Mouse (Mus musculus) lung, postnatal 36 days (tissue): ENCODE results near the gene Grid2.
A peak's percentile ranks its signal among the peaks of the same experiment; 100 is the strongest.

Source experiments
- DNase-seq: peaks from one replicate; pipeline ENCODE4 v3.0.0; 2022; ENCODE audit warnings: mixed read lengths

Gene Grid2

DNA sequence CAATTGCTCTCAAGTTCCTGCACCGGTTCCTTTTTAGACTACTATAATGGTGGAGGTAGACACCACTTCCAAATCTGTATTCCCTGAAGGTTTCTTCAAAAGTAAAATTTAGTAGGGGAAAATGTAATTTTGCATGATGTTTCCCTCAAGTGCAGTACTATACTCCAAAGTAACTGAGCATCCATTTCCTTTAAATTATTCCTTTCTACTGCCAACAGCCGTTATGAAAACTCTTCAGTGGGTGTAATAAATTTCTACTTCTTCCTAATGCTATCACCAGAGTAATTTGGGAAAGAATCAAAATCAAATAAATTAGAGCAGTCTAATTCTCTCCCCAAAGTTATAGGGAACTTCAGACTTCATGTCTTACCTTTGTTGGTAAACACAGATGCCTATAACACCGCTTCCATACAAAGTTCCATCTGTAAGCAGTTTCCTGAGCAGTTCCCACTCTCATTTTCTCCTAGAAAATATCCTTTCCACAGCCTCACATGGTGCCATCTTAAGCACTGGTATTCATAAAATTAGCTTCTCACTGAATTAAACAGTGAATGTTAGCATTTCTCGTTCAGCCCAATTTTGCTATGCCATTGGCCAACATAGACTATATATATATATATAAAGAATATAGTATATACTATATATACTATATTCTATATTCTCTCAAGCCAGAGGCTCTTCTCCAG is 1142.9 kb downstream of the Grid2 start:
- DNase-seq, result no peak

DNA sequence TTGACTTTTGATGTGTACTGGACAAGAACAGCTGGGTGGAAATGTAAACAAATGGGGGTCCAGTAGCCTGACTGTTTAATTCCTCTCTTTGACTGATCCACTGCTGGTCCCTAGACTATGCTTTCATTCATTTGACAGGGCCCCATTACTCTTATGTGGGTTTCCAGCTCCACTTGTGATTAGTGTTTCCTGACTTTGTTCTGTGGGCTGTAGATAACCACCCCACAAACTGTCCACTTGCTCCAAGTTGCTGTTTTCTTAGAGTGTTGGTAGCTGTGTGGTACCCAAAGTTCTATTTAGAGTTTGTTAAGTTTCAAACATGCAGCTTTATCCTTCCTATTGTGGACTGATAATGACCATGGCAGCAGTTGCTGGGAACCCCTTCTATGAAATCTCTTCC is 1172.0 kb downstream of the Grid2 start:
- no peak for DNase-seq

DNA sequence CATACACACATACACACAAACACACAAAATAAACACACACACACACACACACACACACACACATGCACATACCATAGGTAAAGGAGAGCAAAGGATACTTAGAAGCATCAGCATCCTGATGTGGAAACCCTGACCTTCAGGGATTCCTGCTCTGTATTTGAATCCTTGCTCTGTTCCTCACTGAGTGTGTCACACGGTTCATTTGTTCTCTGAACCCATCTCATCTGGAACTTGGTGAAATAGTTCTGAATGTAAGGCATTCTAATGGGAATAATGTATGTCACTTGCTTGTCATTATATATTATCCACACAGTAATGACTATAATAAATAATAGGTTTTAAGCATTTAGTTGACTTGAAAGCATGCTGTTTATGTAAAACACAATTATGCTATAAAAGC is 1173.2 kb downstream of the Grid2 start:
- DNase-seq, result no peak

DNA sequence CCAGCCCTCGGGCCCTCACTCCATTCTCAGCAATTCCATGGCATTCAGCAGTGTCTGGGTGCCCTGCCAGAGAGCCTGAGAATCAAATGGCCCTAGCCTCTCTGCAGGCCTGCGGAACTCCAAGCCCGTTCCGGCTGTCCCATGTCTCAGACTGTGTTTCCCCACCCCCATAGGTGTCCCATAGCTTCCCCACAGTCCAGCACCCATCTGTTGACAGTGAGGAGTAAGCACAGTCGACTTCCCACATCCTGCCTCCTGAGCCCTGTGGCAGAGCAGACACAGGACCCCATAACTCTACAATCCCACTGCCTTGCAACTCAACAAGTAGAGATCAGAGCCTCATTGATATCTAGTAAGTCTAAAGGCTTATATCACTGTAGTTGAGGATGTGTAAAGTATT is 1192.5 kb downstream of the Grid2 start:
- DNase-seq, result no peak

DNA sequence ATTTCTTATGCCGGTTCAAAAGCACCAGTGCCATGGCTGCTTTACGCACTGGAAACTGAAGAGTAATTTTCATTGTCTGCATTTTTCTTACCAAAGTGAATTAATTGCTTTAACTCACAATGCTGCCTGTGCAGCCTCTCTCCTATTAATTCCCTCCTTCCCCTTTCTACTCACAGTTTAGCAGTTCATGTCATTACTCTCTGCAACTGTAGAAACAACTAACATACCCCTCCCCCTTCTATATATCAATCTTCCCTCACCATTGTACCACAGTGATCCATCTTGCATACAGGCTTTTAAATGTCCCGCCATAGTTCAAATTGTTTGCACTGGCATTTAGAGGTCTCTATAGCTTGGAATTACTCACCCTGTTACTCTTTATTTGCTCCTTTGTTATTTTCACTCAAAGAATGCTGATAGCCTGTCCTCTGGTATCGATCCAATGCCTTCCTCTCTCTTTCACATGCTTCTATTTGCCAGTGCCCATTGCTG is 1193.2 kb downstream of the Grid2 start:
- DNase-seq, result no peak

DNA sequence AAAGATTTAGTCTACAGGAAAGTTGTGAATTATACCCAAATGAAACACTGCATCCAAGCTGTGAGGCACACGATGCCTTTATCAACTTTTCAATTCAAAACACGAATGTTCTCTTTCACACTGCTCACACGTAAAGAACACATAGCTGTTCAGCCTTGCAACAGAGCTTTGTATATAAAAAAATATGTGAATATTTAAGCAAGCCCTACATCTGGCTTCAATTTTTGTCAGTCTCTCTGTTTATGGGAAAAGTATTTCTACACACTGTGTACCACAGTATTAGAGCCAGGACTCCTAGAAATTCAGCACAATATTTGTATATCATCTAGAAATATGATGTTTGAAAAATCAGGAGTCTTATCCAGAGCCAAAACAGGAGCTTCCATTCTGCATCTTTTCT is 1195.1 kb downstream of the Grid2 start:
- DNase-seq, result no peak

DNA sequence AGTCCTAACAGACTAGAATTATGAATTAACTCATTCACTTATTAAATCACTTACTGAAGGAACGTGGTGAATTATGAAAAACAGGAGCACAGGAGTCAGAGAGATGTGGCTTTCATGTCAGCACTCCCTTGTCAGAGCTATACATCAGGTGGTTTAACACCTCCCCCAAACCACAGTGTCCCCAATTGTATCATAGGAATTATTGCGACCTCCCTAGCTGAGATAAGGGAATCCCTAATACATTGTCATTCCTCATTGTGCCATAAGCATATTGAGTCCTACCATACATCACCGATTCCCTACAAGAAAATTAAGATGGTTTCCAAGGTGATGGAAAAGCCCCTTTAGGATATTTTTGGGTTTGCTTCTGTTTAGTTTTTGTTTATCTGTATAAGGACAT is 1224.2 kb downstream of the Grid2 start:
- DNase-seq, result no peak

DNA sequence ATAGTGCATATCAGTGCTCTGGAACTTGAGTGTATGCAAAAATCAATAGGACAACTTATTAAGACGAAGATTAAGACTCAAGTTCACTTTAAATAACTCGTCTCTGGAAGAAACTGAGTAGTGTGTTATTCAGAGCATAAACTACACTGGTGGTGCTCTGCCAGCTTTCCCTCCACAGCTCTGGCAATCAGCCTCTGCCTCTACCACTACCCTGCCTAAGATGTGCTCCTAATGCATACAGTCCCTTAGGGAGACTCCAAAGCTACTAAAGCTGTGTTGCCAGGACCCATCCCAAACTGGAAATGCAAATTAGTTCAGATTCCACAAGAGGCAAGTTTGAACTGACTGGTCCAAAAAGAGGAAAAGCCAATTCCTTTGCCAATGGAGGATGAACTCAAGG is 1224.9 kb downstream of the Grid2 start:
- DNase-seq, result no peak

DNA sequence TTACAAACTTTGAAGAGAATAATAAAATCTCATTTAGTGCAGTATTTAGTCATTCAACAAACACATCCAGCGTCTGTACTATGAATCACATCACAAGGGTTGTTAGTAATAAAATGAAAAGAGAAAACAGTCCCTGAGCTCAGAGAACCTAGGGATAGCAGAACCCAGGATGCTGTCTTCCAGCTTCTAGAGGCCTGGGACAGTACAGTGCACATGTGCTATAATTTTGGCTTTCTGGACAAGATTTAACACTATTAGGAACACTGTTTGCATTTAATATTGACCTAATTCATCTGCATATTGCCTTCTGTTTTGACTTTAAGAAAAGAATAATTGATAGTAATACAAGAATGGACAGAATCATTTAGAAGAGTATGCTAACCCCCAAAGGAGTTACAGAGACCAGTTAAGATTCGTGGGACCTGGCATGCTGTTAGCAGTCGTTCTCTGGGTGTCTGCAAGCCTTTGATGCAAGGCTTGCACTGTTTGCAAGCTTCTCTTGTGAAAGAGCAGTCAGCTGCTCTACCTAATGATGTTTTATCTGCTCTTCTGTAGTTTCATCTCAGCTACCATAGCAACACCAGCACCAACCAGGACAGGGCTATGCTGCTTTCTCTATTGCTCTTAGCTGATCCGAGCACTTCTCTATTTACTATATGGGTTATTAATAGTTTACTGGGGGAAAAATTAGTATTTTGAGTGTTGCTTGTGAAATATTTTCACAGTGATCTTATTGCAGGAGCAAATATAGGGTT is 1234.8 kb downstream of the Grid2 start:
- no peak for DNase-seq

DNA sequence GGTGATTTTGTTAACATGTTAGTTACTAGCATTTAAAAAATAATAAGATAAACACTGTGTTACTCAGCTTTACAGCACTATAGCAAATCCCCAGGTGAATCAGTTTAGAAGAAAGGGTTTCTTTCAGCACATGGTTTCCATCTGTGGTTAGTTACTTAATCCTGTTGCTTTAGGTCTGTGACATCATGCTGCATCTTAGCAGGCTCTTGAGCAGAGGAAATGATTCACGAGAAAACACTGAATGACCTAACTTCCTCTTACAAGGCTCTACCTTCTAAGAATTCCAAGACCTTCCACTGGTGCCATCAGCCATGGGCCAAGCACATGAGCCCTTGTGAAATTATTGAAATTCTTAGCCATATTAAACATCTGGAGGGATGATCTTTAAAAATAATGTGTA is 1248.7 kb downstream of the Grid2 start:
- DNase-seq, result no peak

DNA sequence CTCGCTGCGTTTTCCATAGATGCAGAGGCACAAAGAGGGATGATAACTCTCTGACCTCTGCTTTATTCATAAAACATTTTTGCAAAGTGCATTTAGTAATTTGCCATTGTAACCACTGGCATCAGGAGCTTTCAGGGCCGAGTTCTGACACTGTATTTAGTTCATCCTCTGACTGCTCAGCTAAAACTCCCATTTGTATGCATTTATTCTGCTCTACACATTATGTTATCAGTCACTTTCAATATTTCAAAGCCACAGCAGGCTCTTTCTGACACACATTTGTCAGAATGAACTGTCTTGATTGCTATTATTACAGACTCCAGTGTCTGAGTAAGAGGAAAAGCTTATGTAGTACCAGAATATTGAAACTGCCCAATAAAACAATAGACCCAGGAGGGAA is 1286.5 kb downstream of the Grid2 start:
- no peak for DNase-seq

DNA sequence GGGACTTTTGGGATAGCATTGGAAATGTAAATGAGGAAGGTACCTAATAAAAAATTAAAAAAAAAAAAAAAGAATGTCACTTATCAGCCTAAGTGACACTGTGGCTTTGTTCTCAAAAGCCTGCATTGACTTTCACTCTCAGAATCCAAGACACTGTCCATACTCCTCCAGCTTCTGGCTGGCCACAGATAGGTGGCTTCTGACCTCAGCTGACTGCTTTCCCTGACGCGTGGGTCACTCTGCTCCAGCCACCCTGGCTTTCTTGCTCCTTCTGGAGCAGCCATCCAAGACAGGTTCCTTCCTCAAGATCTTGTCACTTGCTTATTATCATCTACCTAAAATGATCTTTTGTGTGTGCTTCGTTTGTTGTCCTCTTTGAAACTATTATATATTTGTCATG is 1298.0 kb downstream of the Grid2 start:
- DNase-seq, result no peak

DNA sequence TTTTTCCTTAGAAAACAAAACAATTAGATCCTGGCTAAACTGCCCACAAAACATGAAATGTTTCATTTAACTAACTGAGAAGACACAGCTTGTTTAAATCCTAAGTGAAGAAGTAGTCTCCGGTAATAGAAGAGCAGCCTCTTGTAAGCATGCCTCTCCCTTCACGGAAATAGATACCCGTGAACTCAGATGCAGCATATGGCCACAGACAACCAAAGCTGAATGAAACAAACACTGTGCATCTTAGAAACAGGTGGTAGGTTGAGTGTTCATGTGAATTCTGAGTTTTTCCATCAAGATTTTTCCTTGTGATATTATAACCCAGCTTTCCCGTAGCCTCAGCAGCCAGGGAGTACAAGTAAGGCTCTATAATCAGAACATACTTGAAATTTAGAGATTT is 1299.5 kb downstream of the Grid2 start:
- no peak for DNase-seq

DNA sequence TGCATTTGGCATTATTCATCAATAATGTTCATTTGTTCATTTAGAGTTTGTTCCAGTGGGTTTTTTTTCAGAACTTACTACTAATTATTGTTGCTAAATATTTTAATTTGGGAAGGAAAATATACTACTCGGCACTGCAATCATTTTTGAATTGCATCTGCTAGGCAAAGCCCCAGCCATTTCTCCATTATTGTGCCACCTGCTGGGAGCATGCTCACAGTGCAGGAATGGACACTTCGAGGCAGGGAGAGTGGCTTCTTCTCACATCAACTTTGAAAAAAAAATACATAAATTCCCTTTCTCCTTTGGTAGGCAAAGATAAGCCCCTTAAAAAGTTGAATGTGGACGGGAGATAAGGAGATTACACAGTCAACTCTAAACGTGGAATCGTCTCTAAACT is 1312.9 kb downstream of the Grid2 start:
- DNase-seq, result peak; percentile 3

DNA sequence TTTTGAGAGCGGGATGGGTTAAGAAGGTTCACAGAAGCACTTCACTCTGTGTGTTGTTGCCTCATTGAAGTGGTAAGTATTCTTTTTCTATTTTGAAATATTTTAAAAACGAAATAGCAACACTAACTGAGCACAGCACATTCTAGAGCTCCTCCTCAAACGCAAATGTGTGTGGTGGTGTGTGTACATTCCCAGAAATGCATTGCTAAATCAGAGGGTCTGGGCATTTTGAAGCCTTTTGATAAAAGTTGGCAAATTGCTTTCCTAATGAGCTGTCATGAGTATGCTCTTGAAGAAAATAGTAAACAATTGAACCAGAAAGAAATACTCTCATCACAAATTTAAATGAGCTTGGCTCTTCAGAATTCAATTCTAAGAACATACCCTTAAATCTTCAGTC is 1325.7 kb downstream of the Grid2 start:
- DNase-seq, result no peak

DNA sequence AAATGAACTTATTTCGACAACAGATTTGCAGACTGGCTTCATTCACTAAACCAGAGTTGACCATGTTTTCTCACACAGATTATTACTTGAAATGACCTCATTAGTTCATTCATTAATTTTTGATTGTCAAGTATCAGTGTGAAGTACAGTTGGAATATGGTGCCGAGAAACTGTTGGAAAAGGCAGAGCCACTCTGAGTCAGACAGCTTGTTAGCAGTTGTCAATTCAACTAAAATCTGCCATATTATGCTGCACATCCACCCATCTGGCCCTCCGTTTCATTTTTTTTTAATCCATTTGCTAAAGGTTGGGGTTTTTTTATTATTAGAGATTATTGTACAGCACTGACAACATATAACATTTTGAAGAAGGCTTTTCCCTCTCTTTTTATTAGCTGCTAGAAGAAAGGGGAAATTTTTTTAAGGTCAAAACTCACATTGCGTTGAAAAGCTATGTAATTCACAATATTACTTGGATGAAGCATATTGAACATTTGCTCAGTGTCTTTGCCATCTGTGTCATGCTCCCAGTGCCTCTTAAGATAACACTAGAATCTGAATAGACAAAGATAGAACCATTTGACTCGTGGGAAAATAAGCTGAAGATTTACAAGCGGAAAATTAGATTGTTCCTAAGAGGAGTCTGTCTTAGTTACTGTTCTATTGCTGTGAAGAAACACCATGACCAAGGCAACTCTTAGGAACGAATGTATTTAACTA is 1333.0 kb downstream of the Grid2 start:
- DNase-seq, result no peak

DNA sequence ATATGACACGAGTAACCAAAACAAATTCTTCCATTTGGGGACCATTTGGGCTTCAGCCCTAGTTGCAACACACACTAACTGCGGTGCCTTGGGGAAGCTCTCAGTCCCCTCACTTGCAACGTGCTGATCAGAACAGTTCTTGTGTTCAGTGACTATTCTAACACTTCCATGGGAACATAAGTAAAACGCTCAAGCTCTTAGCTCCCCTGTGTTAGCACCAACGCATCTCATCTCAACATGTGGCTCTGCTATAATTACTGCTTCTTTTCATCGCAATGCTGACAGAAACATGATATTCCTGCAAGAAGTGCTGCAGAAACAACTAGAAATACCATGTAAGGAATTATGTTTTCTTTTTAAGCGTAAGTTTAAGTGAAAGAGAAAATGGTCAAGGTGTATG is 1340.6 kb downstream of the Grid2 start:
- DNase-seq, result no peak

DNA sequence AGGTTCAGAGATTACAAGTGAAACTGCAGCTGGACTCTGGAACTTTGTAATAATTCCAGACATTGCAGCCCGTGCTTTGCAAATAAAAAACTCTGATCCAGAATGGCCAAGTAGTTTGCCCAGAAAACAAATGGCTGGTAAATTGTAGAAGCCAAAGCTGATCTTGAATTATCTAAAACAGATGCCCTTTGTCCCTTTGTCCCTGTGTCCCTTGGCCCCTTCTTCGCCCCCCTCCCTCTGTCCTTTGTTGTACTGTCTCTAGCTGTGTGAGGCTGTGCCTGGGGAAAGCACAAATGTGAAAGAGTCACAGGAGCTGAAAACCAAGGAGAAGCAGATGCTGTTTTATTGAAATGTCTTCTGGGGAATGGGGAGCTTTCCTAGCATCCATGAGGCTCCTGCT is 1341.2 kb downstream of the Grid2 start:
- no peak for DNase-seq

DNA sequence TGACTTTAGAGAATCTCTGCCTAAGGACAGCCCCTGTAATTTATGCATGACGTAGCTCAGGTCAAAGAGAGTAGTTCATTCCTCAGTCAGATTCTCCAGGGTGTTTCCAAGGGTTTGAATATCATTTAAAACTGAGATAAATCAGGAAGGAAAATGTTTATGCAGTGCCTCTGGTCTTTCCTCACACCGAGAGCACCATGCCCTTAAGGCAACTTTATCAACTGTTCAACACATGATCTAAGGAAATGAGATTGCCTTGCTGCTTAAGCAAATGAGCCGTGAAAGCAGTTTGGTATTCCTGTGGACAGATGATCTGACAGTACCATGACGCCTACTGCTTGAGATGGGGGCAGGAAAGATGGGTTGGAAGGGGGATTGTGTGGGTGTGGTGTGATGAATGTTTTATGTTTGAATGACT is 1342.5 kb downstream of the Grid2 start:
- no peak for DNase-seq

DNA sequence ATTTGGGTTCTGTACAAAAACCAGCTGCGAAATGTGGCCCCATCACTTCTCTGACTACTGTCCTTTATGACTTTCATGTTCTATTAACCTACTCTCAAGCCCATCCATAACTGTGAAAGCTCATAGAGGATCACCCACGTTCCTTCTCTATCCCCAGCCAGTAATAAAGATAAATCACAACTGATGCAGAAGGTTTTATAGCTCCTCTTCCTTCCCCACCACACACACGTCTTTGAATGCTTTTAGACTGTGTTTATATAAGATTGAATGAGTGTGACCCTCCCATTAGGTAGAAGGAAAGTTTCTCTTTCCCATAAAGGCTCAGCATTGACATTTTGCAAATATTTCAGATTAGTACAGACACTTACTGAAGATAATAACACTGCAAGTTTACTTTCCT is 1350.1 kb downstream of the Grid2 start:
- no peak for DNase-seq

DNA sequence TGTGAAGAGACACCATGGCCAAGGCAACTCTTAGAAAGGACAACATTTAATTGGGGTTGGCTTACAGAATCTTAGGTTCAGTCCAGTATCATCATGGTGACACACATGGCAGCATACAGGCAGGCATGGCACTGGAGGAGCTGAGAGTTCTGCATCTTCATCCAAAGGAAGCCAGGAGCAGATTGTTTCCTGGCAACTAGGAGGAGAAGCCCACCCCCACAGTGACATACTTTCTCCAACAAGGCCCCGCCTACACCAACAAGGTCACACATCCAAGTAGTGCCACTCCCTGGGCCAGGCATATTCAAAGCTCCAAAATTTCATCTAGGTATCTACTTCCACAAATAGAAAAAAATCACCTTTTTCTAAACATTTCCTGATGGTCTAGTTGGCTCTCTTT is 1351.4 kb downstream of the Grid2 start:
- no peak for DNase-seq

DNA sequence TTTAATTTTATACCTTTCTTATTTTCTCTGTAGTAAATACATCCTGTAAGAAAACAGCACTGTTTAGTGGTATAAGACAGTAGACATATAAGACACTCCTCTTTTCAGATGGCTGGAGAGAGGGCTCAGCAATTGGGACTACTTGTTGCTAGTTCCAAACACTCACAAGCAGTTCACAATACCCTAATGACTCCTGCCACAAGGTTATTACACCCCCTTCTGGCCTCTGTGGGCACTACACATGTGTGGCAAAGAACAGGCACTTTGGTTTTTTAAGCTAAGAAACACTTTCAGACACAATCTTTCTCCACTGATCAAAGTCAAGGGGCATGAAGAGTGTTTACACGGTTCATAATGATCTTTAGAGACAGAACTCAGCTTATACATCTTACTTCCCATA is 1352.3 kb downstream of the Grid2 start:
- DNase-seq, result peak; percentile 2

DNA sequence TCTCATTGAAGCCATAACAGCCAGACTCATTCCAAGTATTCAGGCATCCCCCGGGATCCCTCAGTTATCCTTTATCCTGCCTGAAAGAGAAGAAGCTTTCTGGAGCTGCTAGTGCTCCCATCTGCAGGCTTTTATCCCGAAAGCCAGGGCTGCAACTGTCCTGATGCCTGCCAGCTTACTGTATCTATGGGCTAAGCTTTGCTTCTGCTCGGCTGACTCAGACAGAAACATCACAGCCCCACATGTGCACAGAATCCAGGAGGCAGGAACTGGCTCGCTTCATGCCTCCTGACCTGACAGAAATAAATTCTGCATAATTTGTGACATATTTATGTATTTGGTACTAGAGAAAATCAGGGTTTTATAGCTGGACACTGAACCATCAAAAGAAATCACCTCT is 1361.2 kb downstream of the Grid2 start:
- DNase-seq, result no peak
